Mouse (Mus musculus) ES-Bruce4 (cell line): ENCODE data around the gene Nrxn1.

Experiments used
- CTCF ChIP-seq: IDR thresholded peaks from one replicate; pipeline ENCODE4 v1.8.1; 2011; ENCODE audit warnings: low read depth, low read length
- EP300 ChIP-seq: IDR thresholded peaks from 2 replicates; pipeline ENCODE4 v1.6.1; 2011; ENCODE audit warnings: low read depth, low read length; ENCODE audit not compliant: insufficient read depth
- POLR2A ChIP-seq: IDR thresholded peaks from one replicate; pipeline ENCODE4 v1.8.1; 2011; ENCODE audit warnings: low read length; ENCODE audit not compliant: insufficient read depth

GRCm38 (mm10) chr17:90430211-90430610 is 662.7 kb downstream of the Nrxn1 start:
- TF ChIP-seq CTCF: no peak
- TF ChIP-seq POLR2A: no peak
- TF ChIP-seq EP300: no peak
